8 mouse cellular contexts compared by ENCODE assay signal in the genomic region with DNA sequence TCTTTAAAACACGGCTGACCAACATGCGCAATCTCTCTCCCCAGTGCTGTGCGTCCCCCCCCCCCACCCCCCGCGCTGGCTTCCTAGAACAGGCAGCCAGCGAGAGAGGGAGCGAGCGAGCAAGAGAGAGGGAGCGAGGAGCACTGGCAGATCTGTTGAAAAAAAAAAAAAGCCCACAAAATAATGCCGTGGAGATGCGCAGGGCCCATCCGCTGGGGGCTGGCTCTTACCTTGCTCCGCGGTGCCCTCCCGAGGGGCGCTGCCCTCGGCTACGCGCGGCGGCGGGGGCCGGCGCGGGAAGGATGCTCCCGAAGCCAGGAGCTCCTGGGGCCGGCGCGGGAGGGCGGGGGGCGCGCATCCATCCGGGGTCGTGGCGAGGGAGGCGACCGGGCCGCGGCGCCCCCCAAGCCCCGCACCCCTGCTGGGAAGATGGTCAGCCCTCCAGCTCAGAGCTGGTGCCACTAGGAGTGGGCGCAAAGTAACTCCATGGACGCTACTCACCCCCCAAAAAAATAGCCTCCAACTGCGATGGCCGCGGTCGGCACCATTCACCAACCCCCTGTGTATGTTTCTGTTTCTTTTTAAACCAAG. TPM values are rescaled to one million over a fixed set of nuclear protein-coding genes. Genes with fewer than 3 reads are reported as not detected.
A peak's percentile ranks its signal among the peaks of the same experiment; 100 is the strongest.
DNase-seq lines count a peak whose midpoint lies in the region; ATAC-seq lines count a peak whose summit lies in the region.

A gene (minus strand): TSS at position 573 of the 591 bp plus-strand sequence.

- peak within 1 kb of the TSS; percentile 84 for H3K9ac ChIP-seq in intestine, embryonic 14.5 days (ENCODE audit: low read length)

- peak within 1 kb of the TSS; percentile 75 for H3K27ac ChIP-seq in intestine, embryonic 14.5 days (ENCODE audit: low read depth)

- intact Hi-C loops in gastrocnemius, postnatal 36 days (cut with DNase I): loop anchor here (1.0 to 5.0 kb wide), 2 partner anchors 59 to 145 kb away; a partner anchor contains a TSS
- intact Hi-C loops in left cerebral cortex, postnatal 25 days (cut with DNase I): loop anchor here (2.0 kb wide), 1 partner anchor 242 kb away; a partner anchor contains a TSS

- H3K4me3 ChIP-seq in intestine, embryonic 14.5 days (ENCODE audit: low read depth, low read length): peak within 1 kb of the TSS; percentile 80

- H3K9me3 ChIP-seq in intestine, embryonic 14.5 days (ENCODE audit: control insufficient read depth, low read length): no peaks in the 10 kb centered on the region

- ATAC-seq in intestine, embryonic 14.5 days (replicated peaks; ENCODE audit: low FRiP score, low TSS enrichment, low read depth): 0 out of 2 replicates have a peak, but pooled peaks have one; percentile 15
- ATAC-seq in megakaryocyte progenitor cell, adult 5-6 weeks (replicated peaks; ENCODE audit: poor library complexity): peak; percentile 6; the same call in 1 of the 2 replicates

- WGBS in intestine, embryonic 14.5 days: 2% methylated on average over 47 of the region's 47 CpGs

- no peaks in the 10 kb centered on the region for H3K36me3 ChIP-seq in intestine, embryonic 14.5 days (ENCODE audit: control insufficient read depth, insufficient read depth, low read length)

- peaks cover 6% of the 10 kb centered on the region for H3K4me1 ChIP-seq in intestine, embryonic 14.5 days (replicated peaks; ENCODE audit: control insufficient read depth, insufficient read depth, low read length)

- H3K4me2 ChIP-seq in intestine, embryonic 14.5 days (ENCODE audit: low read length): peak within 1 kb of the TSS; percentile 85

- DNase-seq in ZHBTc4 (ENCODE audit: low read depth, low spot score): peak; percentile 61
- peak; percentile 72 to 74 for DNase-seq in cerebellum, postnatal 25 days
- DNase-seq in gastrocnemius, postnatal 36 days: peak; percentile 19 to 65
- no peak for DNase-seq in intestine, embryonic 14.5 days (ENCODE audit: low spot score)
- peak; percentile 57 to 63 for DNase-seq in left cerebral cortex, postnatal 25 days (ENCODE audit: low spot score in 2 of 2)
- DNase-seq in right cerebral cortex, postnatal 25 days: peak; percentile 56
- peak; percentile 62 for DNase-seq in yolk sac, embryonic 10.5 days (ENCODE audit: low spot score)

- H3K27me3 ChIP-seq in intestine, embryonic 14.5 days (replicated peaks; ENCODE audit: control insufficient read depth, insufficient read depth, low read length): no peaks in the 10 kb centered on the region

RNA-seq across cellular contexts. Expression of the gene that starts here (rescaled TPM):
- total RNA-seq in gastrocnemius, postnatal 36 days (2021): 1 to 10 TPM; 3.6 to 4.4 TPM
- 0.82 and 0.95 TPM in 2 replicates for polyA plus RNA-seq in intestine, embryonic 14.5 days (2014; fragmentation: Nextera tagmentation; extraction: Ambion mirVana)
- total RNA-seq in left cerebral cortex, postnatal 25 days (2021): 10 to 100 TPM; 28.7 to 34.5 TPM
- total RNA-seq in megakaryocyte progenitor cell, adult 5-6 weeks (2015): 5.7 and 7.7 TPM in 2 replicates
- 6.0 and 7.0 TPM in 2 replicates for total RNA-seq in megakaryocyte progenitor cell, adult 5-6 weeks (2017)

Comparison
In these comparisons a context has a peak if more than half of its experiments do, and no peak if none do; other contexts are left out.
1. Peak in ATAC-seq, H3K4me3 ChIP-seq, H3K27ac ChIP-seq, H3K9ac ChIP-seq and H3K4me2 ChIP-seq in intestine, embryonic 14.5 days; RNA of the gene not detected or under 1 TPM.